Comparison of ENCODE assay signal across 14 mouse cellular contexts in the genomic region with DNA sequence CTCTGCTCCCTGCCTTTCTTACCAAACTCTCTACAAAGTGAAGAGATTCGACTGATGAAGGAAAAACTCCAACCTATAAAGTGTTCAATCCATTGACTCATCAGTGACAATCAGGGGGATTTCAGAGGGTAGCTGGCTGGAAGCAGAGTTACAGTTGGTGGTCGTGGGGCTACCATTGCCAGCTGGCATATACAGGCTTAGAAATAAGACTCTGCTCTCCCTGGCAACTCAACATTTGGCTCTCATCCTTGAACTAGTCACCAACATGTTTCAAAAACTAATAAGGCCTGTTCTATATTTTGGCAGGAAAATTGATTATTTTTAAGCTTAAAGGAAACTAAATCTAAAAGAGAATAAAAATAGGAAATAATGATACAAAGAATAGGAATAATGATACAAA.
"Had no signal": no experiment of that assay in that cellular context is flagged by ENCODE, and none has a peak within 500 bp of the region (broad histone marks: within the 10 kb centered on the region; RNA-seq: fewer than 3 reads in every experiment).

No protein-coding gene starts in this region.

- H3K9me3 ChIP-seq: limb, embryonic 12.5 days; liver, embryonic 13.5 days; lung, embryonic 15.5 days; midbrain, embryonic 12.5 days had no signal

- H3K9ac ChIP-seq: limb, embryonic 12.5 days; liver, embryonic 13.5 days; liver, postnatal 0 days; lung, embryonic 15.5 days; midbrain, embryonic 12.5 days had no signal

- H3K4me3 ChIP-seq: left cerebral cortex, adult 2 months; limb, embryonic 12.5 days; liver, embryonic 13.5 days; lung, embryonic 15.5 days; midbrain, embryonic 12.5 days had no signal

- H3K27ac ChIP-seq: left cerebral cortex, adult 2 months; limb, embryonic 12.5 days; liver, embryonic 13.5 days; lung, embryonic 15.5 days; macrophage; midbrain, embryonic 12.5 days; stomach, postnatal 0 days had no signal

- H3K4me1 ChIP-seq: liver, embryonic 13.5 days; lung, embryonic 15.5 days; megakaryocyte, embryonic 14.5 days; midbrain, embryonic 12.5 days had no signal

- DNase-seq: kidney, postnatal 25 days; liver; liver, embryonic 13.5 days; liver, postnatal 0 days; lung, postnatal 14 days; thymus, postnatal 4 days had no signal

- H3K4me2 ChIP-seq: limb, embryonic 12.5 days; liver, embryonic 13.5 days; lung, embryonic 15.5 days; midbrain, embryonic 12.5 days had no signal

- H3K27me3 ChIP-seq: limb, embryonic 12.5 days; liver, embryonic 13.5 days; lung, embryonic 15.5 days; megakaryocyte, embryonic 14.5 days; midbrain, embryonic 12.5 days had no signal

- ATAC-seq: liver, postnatal 0 days; midbrain, embryonic 16.5 days had no signal

- H3K36me3 ChIP-seq: limb, embryonic 12.5 days; liver, embryonic 13.5 days; lung, embryonic 15.5 days; midbrain, embryonic 12.5 days had no signal
